Mouse (Mus musculus) 416B (cell line): ENCODE data around the gene Ccl26.
A peak's percentile ranks its signal among the peaks of the same experiment; 100 is the strongest.
"Not testable (repeated sequence)": the region's sequence is repeated elsewhere in the genome, so short reads cannot be mapped to it uniquely, and the experiment has no call there.

Source experiments
- DNase-seq: peaks from one replicate; pipeline ENCODE4 v3.0.0; 2011; ENCODE audit warnings: low read depth

The Ccl26 gene

DNA sequence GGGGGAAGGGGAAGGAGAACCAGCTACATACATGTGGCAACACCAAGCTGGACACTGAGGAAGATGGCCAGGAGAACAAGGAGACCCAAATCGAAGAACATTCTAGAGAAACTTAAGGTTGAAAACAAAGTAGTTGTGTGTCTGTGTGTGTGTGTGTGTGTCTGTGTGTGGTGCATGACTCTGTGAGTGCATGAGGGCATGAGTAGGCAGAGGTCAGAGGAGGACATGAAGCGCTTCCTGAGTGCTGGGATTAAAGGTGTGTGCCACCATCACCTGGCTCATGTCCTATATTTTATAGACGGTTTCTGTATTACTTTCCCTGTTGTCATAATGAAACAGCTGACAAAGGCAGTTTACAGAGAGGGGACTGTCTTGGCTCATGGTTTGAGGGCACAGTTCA is at the start of gene Ccl26:
TSS of gene Ccl26 (minus strand) at position 101 of the 400 bp plus-strand sequence.
- DNase-seq: no peak

DNA sequence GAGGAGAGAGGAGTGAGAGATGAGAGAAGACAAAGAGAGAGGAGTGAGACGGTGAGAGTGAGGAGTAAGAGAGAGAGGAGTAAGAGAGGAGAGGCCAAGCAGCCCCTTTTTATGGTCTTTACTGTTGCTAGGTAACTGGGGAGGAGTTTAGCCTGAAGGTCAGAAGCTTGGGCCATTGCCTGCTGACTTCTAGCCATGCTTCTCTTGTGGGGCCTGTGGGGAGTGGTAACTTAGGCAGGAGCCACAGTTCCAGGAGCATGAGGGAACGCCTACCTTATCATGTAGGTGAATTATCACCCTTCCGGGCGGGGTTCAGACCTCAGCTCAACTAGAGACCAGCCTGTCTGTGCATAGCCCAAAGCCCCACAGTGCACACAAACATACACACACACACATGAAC is 46.4 kb upstream of the Ccl26 start:
- DNase-seq: no peak

DNA sequence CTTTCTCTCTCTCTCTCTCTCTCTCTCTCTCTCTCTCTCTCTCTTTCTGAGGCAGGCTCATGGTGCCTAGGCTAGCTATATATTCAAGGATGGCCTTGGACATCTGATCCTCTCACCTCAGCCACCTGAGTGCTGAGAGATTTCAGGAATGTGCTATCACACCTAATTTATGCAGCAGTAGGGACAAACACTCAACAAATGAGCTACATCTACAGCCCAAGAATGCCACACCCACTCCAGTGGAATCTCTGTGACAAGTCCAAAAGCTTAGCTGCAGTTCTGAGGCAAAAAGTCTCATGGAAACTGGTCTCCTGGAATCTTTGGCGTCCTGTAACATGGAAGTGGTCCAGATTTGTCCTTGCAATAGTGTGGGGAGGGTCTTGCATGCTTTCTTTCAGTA is 44.2 kb upstream of the Ccl26 start:
- no peak for DNase-seq

DNA sequence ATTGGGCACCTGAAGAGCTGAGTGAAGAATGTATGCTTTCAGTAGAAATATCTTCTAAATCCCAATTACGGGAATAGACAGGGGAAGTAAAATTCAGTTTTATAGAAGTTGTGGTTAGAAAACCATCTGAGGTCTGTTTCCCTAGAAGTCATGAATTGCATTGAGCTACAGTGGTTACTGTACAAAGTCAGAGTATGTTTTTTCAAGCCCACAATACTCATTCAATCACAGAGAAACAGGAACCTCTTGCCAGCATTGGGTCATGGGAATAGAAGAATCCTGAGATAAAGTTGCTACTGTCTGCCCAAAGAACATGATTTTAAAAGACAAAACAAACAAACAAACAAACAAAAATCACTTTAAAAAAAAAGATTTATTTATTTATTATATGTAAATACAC is 43.3 kb upstream of the Ccl26 start:
- not testable (repeated sequence) for DNase-seq

DNA sequence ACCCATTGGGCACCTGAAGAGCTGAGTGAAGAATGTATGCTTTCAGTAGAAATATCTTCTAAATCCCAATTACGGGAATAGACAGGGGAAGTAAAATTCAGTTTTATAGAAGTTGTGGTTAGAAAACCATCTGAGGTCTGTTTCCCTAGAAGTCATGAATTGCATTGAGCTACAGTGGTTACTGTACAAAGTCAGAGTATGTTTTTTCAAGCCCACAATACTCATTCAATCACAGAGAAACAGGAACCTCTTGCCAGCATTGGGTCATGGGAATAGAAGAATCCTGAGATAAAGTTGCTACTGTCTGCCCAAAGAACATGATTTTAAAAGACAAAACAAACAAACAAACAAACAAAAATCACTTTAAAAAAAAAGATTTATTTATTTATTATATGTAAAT is 41.3 kb upstream of the Ccl26 start:
- DNase-seq: not testable (repeated sequence)

DNA sequence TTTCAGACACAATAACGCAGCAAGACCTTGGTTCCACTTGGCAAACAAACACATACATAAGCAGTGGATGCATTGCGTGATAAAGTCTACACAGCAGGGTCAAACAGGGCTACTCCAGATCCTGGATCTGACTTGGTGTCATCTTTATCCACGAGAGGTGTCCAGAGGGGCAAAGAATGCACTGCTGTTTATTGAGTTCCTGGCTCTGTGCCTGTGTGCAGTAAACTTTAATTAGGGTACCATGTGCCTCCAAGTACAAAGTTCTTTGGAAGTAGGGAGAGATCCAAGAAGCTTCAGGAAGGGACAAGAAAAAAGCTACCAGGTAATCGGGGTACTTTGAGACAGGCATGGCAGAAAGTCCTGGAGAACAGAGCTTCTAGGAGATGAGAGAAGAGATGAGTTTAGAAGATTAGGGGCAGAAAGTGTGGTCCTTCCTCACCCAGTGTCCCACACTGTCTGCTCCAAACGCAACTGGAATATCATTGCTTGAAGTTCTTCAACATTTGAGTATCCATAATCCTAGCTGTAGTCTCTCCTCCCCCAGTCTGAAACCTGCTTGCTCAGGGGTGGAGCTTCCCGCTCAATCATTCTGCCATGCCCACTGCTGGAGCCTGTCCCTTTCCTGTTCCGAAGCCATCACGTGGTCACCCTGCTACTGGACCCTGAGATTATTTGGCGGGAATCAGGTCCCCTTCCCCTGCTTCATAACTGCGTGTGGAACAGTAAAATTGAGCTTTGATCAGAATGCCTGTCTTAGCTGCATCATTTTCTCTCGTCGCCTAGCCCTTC is 26.8 kb upstream of the Ccl26 start:
- DNase-seq: no peak

DNA sequence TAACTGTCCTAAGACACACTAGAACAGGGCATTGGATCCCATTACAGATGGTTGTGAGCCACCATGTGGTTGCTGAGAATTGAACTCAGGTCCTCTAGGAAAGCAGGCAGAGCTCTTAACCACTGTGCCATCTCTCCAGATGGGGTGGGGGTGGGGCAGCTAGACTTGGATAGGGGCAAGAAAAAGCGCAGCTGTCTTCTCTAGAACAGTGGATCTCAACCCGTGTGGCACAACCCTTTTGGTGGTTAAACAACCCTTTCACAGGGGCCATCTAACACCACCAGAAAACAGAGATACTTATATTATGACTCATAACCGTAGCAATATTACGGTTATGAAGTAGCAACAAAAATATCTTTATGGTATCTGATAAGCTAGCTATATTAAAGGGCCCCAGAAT is 24.4 kb upstream of the Ccl26 start:
- DNase-seq: peak; percentile 23

DNA sequence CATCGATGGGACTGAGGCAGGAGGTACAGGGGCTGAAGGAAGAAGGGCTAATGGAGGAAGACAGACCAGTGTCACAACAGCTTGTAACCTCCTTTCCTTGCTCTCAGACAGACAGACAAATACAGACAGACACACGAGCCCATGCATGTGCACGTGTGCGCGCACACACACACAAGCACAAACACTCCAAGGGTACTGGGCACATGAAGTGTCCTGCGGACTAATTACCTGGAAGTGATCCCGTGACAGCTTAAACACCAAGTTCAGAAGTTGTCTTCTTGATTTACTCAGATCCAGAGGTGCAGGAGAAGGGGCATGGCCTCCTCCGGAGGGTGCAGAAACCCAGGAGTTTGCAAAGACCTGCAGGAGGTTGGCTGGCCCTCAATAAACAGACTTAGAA is 22.3 kb upstream of the Ccl26 start:
- DNase-seq: no peak

DNA sequence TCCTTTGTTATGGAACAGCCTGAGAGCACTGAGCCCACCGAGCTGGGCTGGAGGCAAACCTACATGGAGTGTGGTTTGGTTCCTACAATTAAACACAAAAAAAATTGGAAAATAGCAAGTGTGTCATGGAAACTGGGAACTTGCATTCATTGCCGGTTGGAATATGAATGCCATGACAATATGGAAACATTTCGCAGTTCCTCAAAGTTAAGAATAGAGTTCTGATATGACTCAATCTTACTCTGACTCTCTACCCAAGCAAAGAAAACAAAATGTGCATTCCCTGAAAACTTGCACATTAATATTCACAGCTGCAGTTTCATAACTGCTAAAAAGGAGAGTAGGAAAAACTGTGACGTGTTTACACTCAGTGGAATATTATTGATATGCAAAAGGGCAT is 19.0 kb upstream of the Ccl26 start:
- DNase-seq: no peak

DNA sequence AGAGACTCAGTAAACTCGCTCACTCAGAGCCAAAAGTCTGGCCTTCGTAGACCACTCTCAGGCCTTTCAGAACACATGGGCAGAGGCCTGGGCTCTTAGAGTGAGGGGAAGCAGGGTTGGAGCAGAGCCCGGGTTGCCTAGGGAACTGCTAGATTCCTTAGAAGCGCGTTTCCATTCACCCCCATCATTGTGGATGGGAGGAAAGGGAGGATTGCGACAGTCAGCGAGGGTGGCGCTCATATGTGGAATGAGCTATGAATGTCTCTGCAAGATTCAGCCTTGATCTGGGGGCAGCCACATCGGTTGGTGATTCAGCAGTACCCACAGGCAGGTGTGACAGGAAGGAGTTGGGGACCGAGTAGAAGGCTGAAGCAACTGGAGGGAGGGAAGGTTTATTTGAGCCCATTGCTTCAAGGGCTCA is 16.0 kb upstream of the Ccl26 start:
- DNase-seq: peak; percentile 22

DNA sequence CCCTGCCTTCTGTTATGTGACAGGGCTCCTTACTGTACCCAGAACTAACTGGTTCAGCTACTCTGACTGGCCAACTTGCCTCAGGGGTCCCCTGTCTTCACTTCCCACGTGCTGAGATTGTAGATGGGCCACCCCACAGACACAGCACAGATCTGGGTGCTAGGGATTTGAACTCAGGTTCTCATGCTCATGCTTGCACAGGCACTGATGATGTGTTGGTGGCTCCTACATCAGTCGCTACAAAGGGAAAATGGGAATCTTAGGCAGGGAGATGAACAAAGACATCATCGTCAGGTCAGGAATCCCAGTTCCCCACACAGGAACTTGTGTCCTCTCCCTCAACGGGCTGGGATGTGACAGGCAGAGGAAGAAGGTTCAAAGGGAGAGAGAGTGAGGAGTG is 12.7 kb upstream of the Ccl26 start:
- DNase-seq: no peak

DNA sequence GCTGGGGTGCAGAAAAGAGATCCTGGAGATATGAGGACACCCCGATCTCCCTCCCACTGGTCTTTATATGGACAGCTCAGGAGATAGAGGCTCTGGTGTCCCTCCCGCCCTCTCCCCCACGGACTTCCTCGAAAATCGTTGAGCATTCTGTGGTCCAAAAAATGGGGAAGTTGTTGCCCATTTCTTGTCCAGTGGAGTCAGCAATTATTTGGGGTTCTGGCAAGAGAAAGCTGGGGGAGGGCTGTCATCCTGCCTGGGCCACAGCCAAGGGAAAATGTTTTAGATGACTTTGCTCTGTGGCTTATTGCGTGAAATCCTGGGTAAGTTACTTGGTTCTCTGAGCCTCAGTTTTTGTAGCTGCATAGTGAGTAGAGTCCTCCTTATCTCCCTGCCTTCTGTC is 9.6 kb upstream of the Ccl26 start, which contains the start of gene Ccl24:
TSS of gene Ccl24 (minus strand) at position 44 of the 400 bp plus-strand sequence.
- DNase-seq: peak; percentile 85

DNA sequence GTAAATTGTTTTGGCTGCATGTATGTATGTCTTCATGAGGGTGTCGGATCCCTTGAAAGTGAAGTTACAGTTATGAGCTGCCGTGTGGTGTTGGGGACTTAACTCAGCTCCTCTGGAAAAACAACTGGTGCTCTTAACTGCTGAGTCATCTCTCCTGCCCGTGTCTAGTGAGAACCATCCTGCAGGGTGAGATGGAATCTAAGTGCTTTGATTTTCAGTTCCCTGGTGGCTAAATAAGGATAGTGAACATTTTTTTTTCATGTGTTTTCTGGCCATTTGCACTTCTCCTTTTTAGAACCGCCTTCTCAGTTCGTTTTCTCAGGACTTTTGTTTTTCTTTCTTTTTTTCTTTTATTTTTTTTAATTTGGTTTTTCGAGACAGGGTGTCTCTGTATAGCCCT is 5.3 kb upstream of the Ccl26 start:
- DNase-seq: peak; percentile 52

DNA sequence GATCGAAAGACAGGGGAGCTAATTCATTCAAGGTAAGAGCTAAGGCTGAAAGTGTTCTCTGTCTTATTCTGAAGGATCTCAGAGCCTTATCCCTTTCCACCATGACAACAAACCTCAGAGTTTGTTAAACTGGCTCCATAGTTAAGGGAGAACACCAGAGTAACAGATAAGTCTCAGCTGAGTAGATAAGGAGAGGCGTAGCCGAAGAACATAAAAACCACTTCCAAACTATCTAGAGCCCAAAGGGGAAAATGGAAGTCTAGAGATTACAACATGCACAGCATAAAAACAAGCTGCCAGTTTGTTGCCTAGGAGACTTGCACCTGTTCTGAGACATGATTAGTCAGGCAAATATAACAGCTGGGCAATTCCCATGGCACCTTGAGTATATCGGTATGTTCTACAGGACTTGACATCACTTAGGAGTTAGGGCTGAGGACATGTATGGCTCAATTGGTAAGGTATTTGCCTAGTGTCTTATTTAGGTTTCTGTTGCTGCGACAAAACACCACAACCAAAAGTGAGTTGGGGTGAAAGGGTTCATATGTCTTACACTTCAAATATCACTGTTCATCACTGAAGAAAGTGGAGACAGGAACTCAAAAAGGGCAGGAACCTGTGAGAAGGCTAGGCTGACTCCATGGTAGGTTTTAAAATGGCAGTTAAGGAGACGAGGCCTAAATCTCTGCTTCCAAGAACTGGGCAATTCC is 4.3 kb upstream of the Ccl26 start:
- no peak for DNase-seq

DNA sequence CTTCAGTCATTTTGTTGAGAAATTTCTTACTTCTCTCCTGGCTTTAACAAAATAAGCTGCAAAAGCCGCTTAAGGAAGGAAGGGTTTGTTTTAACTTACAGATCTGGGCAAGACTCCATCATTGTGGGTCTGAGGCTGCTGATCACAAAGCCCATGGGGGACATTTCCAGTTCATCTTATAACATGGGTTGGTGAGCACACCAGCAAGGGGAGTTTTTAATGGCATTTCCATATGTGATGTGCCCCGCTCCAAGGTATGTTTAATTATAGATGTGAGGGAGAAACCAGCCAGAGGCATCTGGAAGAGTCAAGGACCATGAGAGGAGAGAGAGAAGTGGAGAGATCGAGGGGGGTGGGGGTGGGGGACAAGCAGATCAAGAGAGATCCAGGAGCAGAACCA is 5.7 kb downstream of the Ccl26 start:
- no peak for DNase-seq

DNA sequence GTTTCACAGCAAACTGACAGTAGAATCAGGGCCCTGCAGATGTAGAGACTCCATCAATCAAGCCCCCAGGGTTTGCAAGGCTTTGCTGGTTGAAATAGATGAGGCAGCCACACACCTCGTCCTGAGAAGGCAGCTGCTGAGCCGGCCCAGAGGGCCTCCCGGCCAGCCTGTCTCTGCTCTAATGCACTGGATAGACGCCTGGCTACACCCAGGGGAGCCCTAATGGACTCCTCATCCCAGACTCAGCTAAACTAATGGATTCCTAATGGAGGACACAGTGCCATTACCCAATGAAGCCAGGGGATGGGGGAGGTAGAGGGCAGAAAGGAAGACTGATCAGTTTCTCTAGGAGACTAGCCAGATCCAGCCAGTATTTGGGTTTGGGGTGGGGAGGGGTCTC is 6.3 kb downstream of the Ccl26 start:
- no peak for DNase-seq

DNA sequence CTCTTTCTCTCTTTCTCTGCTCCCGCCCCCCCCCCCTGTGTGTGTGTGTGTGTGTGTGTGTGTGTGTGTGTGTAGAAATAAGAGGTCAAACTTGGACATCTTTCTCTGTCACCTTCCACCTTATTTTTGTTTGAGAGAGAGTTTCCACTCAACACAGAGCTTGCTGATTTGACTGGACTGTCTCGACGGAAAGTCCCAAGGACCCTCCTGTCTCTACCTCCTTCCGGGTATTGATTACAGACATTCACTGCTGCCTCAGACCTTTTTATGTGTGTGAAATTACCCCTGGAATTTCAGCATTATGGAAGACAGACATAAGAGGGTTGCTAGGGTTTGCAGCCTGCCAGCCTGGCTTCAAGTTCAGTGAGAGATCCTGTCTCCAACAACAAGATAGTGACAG is 7.1 kb downstream of the Ccl26 start:
- no peak for DNase-seq

DNA sequence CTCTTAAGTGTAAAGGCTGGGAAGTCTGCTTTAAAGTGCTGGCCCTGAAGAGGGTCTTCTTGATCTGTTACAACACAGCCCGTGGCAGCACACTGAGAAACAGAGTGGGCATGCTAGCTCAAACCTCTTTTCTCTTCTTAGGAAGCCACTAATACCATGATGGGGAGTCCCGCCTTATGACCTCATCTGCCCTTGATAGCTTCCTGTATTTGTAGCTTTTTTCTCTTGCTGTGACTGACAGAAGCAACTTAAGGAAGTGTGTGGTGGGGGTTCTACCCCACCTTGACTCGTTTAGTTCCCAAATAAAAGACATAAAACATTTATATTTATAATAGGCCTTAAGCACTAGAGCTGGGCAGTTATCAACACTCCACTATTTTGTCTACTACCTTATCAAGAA is 11.8 kb downstream of the Ccl26 start:
- peak; percentile 72 for DNase-seq

DNA sequence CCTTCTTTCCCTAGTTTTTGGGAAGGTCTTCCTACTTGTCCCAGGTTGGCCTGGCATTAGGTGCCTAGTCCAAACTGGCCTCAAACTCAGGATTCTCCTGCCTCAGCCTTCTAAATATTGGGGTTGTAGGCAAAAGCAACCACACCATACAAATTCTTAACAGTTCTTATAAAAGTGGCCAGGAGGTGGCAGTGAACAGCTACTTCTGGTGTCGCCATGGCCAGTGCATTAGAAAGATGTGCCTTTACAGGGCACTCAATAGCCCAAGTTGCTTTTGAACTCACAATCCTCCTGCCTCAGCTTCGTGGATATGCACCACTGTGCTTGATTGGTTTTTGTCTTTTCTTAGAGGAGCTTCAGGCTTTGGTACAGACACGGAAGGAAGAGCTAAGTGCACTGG is 12.5 kb downstream of the Ccl26 start:
- DNase-seq: peak; percentile 78

DNA sequence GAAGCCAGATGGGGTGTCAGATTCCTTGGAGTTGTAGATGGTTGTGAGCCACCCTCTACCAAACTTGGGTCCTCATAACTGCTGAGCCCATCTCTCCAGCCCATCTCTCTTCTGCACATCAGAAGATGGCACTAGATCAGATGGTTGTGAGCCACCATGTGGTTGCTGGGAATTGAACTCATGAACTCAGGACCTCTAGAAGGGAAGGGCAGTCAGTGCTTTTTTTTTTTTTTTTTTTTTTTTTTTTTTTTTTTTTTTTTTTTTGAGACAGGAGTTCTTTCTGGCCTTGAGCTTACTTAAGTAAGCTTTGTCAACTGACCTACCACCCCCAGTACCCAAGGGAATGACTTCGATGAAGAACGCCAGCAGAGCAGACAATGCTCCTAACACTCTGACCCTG is 15.4 kb downstream of the Ccl26 start:
- DNase-seq: no peak

DNA sequence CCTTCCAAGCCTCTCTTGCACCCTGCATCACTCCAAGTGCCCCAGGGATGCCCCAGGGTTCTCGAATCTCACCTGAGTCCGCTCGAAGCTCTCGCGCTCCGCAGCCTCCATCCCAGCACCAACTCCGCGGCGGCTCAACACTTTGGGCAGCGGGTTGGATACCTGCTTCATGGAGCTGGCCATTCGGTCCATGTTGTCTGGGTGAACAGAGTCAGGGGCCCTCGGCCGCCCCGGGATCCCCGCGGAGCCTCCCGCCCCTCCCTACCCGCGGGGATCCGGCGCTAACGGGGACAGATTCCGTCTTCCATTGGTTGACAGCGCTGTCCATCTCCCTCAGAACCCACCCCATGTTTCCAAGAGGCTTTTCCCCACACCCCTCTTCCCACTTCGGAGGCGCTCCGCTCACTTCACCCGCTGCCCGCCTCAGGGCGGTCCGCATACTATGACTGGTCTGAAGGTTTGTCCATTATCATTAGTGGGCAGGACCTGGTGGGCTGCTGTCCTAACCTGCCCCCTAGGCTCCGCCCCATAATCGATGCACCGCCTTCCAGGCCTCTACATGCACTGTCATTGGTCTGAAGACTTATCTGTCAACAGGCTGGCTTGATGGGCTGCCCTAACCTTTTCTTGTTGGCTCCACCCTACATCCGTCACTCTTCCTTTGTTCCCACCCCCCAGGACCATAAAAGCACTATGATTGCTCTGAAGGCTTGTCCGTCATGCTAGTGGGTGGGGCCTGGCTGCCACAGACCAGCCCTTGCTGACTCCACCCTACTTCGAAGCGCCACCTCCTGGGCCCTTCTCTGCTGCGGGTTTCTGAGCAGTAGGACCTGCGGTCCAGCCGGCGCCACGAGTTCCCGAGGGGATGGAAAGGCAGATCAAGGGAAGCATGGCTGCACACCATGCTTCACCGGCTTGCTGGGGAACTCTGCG is 18.2 kb downstream of the Ccl26 start, which contains the start of gene Hip1:
TSS of gene Hip1 (minus strand) at position 256 of the 933 bp plus-strand sequence.
- DNase-seq: peak; percentile 100

DNA sequence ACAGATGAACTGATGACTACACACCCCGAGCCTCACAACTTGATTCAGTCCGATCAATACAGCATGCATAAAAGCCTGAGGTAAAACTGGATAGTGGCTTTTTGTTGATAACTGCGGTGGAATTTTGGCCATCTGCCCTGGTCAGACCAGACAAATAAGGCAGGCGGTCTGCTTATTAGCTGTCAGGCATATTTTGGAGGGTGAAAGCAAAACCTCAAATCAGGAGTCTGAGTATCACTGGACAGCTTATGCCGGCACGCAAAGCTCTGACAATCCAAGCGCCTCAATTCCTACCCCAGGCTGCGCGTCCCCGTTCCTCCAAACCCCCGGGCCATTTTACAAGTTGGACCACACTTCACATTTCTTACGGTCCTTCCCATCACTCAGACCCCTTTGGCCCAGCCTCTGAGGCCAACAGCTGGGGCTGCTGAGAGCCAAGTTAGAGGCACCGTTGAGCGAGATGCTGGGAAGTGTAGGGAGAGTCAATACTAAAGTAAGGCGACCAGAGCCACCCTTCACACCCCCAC is 19.3 kb downstream of the Ccl26 start:
- DNase-seq: peak; percentile 56
